Mouse (Mus musculus): ENCODE measurements around the gene 4930404N11Rik. TPM values are rescaled to one million over a fixed set of nuclear protein-coding genes. Genes with fewer than 3 reads are reported as not detected.

Gene 4930404N11Rik
- polyA plus RNA-seq, 1 experiment from 2014 or later = 0.43 TPM

DNA sequence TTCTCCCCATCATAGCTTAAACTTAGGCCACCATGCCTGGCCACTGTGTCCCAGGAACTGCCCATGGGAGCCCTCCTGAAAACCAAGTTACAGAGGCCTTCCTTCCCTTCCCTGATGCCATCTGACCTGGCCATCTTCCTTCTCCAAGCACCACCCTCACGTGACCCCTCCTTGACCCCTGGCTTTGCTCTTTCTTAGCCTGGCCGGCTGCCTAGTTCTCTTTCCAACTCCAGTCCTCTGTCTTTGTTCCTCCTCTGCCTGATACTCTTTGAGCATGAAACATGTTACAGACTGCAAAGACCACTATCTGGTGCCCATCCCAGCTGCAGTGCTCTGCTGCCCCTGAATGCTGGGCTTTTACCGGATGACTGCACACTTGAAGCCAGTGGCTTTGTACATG lies 23.8 kb upstream of the 4930404N11Rik start:
- no peak overlapping the region for H3K9ac ChIP-seq (replicated peaks; ENCODE audit: low read depth, low read length)
- H3K27me3 ChIP-seq (ENCODE audit: control insufficient read depth, insufficient read depth, low read length) = no peaks in the 10 kb centered on the region
- peaks cover 30% of the 10 kb centered on the region for H3K4me1 ChIP-seq (ENCODE audit: control insufficient read depth, insufficient read depth, low read length)
- WGBS = 53% methylated on average over 3 of the region's 3 CpGs
- no peak overlapping the region for H3K4me3 ChIP-seq (ENCODE audit: low read depth, low read length)
- no peak for ATAC-seq (ENCODE audit: insufficient number of reproducible peaks, insufficient read depth, low FRiP score, low read depth)
- H3K27ac ChIP-seq (ENCODE audit: low read length) = no peak overlapping the region
- H3K9me3 ChIP-seq (ENCODE audit: control insufficient read depth, low read depth, low read length) = no peaks in the 10 kb centered on the region
- no peak overlapping the region for H3K4me2 ChIP-seq (replicated peaks; ENCODE audit: low read depth, low read length)
- H3K36me3 ChIP-seq (ENCODE audit: control insufficient read depth, insufficient read depth, low read length) = peaks cover 25% of the 10 kb centered on the region

- no peak for ATAC-seq (ENCODE audit: insufficient number of reproducible peaks, insufficient read depth, low FRiP score, low read depth)
- Histone ChIP-seq H3K27ac (ENCODE audit: low read length) (no peak within 1 kb of the TSS), H3K9me3 (ENCODE audit: control insufficient read depth, low read depth, low read length) (no peaks in the 10 kb centered on the region), H3K4me1 (ENCODE audit: control insufficient read depth, insufficient read depth, low read length) (peaks cover 26% of the 10 kb centered on the region), H3K36me3 (ENCODE audit: control insufficient read depth, insufficient read depth, low read length) (peaks cover 25% of the 10 kb centered on the region), H3K4me2 (replicated peaks; ENCODE audit: low read depth, low read length) (no peak within 1 kb of the TSS), H3K27me3 (ENCODE audit: control insufficient read depth, insufficient read depth, low read length) (no peaks in the 10 kb centered on the region), H3K9ac (replicated peaks; ENCODE audit: low read depth, low read length) (no peak within 1 kb of the TSS), H3K4me3 (ENCODE audit: low read depth, low read length) (no peak within 1 kb of the TSS)
- WGBS = 50% methylated on average over 5 of the region's 5 CpGs
Observed at GRCm38 (mm10) chr10:81388505-81389055, 23.0 kb upstream of the 4930404N11Rik start, which contains the start of gene Gm48552. Gene Gm48552 (plus strand): TSS chr10:81389005.

DNA sequence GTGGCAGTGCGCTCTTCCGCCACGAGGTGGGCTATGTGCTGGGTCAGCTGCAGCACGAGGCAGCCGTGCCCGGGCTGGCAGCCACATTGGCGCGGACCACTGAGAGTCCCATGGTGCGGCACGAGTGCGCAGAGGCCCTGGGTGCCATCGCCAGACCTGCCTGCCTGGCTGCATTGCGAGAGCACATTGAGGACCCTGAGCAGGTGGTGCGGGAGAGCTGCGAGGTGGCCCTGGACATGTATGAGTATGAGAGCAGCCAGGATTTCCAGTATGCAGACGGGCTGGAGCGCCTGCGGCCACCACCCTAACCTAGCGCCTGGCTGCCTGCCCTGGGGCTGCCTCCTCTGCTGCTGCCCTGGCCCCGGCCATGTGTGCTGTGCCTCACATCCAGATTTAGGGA lies 22.1 kb upstream of the 4930404N11Rik start:
- WGBS = 94% methylated on average over 20 of the region's 20 CpGs
- Histone ChIP-seq H3K27ac (ENCODE audit: low read length) (no peak overlapping the region), H3K36me3 (ENCODE audit: control insufficient read depth, insufficient read depth, low read length) (peaks cover 25% of the 10 kb centered on the region), H3K4me1 (ENCODE audit: control insufficient read depth, insufficient read depth, low read length) (peaks cover 18% of the 10 kb centered on the region), H3K4me2 (replicated peaks; ENCODE audit: low read depth, low read length) (no peak overlapping the region), H3K9ac (replicated peaks; ENCODE audit: low read depth, low read length) (no peak overlapping the region), H3K4me3 (ENCODE audit: low read depth, low read length) (no peak overlapping the region), H3K27me3 (ENCODE audit: control insufficient read depth, insufficient read depth, low read length) (no peaks in the 10 kb centered on the region), H3K9me3 (ENCODE audit: control insufficient read depth, low read depth, low read length) (no peaks in the 10 kb centered on the region)
- ATAC-seq (ENCODE audit: insufficient number of reproducible peaks, insufficient read depth, low FRiP score, low read depth) = no peak

- no peaks in the 10 kb centered on the region for H3K27me3 ChIP-seq (ENCODE audit: control insufficient read depth, insufficient read depth, low read length)
- H3K27ac ChIP-seq (ENCODE audit: low read length) = no peak overlapping the region
- WGBS = 73% methylated on average over 22 of the region's 22 CpGs
- peak overlapping the region; percentile 96; the same call in 1 of the 2 replicates for H3K4me3 ChIP-seq (ENCODE audit: low read depth, low read length)
- peaks cover 25% of the 10 kb centered on the region for H3K36me3 ChIP-seq (ENCODE audit: control insufficient read depth, insufficient read depth, low read length)
- H3K4me2 ChIP-seq (replicated peaks; ENCODE audit: low read depth, low read length) = 0 out of 2 replicates have a peak overlapping the region, but pooled peaks have one; percentile 80
- H3K9me3 ChIP-seq (ENCODE audit: control insufficient read depth, low read depth, low read length) = no peaks in the 10 kb centered on the region
- no peak overlapping the region for H3K9ac ChIP-seq (replicated peaks; ENCODE audit: low read depth, low read length)
- peaks cover 17% of the 10 kb centered on the region for H3K4me1 ChIP-seq (ENCODE audit: control insufficient read depth, insufficient read depth, low read length)
- no peak for ATAC-seq (ENCODE audit: insufficient number of reproducible peaks, insufficient read depth, low FRiP score, low read depth)
Observed at GRCm38 (mm10) chr10:81385603-81386306, 20.1 kb upstream of the 4930404N11Rik start.

DNA sequence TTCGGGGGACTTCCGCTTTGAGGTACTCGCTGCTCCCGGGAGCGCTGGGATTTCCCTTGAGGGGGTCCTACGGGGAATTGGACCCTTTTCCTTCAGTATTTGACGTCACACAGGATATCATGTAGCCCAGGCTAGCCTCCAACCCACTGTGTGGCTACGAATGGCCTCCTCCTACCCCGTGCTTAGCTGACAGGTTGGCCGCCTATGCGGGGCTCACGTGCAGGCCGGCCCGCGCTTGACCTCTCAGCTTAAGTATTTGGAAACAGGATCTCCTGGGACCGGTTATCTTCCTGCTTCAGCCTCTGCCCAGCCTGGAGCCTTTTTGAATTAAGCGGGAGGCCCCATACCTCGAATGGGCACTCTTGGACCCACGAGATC lies 19.0 kb upstream of the 4930404N11Rik start:
- ATAC-seq (ENCODE audit: insufficient number of reproducible peaks, insufficient read depth, low FRiP score, low read depth) = no peak
- H3K9ac ChIP-seq (replicated peaks; ENCODE audit: low read depth, low read length) = peak overlapping the region; percentile 80
- H3K27ac ChIP-seq (ENCODE audit: low read length) = peak overlapping the region; percentile 79; the same call in 1 of the 2 replicates
- H3K36me3 ChIP-seq (ENCODE audit: control insufficient read depth, insufficient read depth, low read length) = peaks cover 25% of the 10 kb centered on the region
- H3K27me3 ChIP-seq (ENCODE audit: control insufficient read depth, insufficient read depth, low read length) = no peaks in the 10 kb centered on the region
- H3K4me2 ChIP-seq (replicated peaks; ENCODE audit: low read depth, low read length) = peak overlapping the region; percentile 80
- H3K9me3 ChIP-seq (ENCODE audit: control insufficient read depth, low read depth, low read length) = no peaks in the 10 kb centered on the region
- H3K4me1 ChIP-seq (ENCODE audit: control insufficient read depth, insufficient read depth, low read length) = peaks cover 13% of the 10 kb centered on the region
- peak overlapping the region; percentile 96 for H3K4me3 ChIP-seq (ENCODE audit: low read depth, low read length)
- 0% methylated on average over 19 of the region's 19 CpGs for WGBS

- Histone ChIP-seq H3K9me3 (ENCODE audit: control insufficient read depth, low read depth, low read length) (no peaks in the 10 kb centered on the region), H3K27me3 (ENCODE audit: control insufficient read depth, insufficient read depth, low read length) (no peaks in the 10 kb centered on the region), H3K9ac (replicated peaks; ENCODE audit: low read depth, low read length) (peak within 1 kb of the TSS; percentile 80), H3K4me3 (ENCODE audit: low read depth, low read length) (peak within 1 kb of the TSS; percentile 96), H3K27ac (ENCODE audit: low read length) (peak within 1 kb of the TSS; percentile 79; the same call in 1 of the 2 replicates), H3K36me3 (ENCODE audit: control insufficient read depth, insufficient read depth, low read length) (peaks cover 25% of the 10 kb centered on the region), H3K4me2 (replicated peaks; ENCODE audit: low read depth, low read length) (peak within 1 kb of the TSS; percentile 80), H3K4me1 (ENCODE audit: control insufficient read depth, insufficient read depth, low read length) (peaks cover 12% of the 10 kb centered on the region)
- 4% methylated on average over 52 of the region's 54 CpGs for WGBS
- ATAC-seq (ENCODE audit: insufficient number of reproducible peaks, insufficient read depth, low FRiP score, low read depth) = peak; percentile 92
Observed at GRCm38 (mm10) chr10:81383802-81384604, 18.4 kb upstream of the 4930404N11Rik start, which contains the start of the genes Dohh and Gm48551. Gene Dohh (plus strand): TSS chr10:81384428. Gene Gm48551 (plus strand): TSS chr10:81384466.

- Histone ChIP-seq H3K27me3 (ENCODE audit: control insufficient read depth, insufficient read depth, low read length) (no peaks in the 10 kb centered on the region), H3K9ac (replicated peaks; ENCODE audit: low read depth, low read length) (no peak overlapping the region), H3K4me3 (ENCODE audit: low read depth, low read length) (no peak overlapping the region), H3K36me3 (ENCODE audit: control insufficient read depth, insufficient read depth, low read length) (peaks cover 12% of the 10 kb centered on the region), H3K4me2 (replicated peaks; ENCODE audit: low read depth, low read length) (no peak overlapping the region), H3K9me3 (ENCODE audit: control insufficient read depth, low read depth, low read length) (no peaks in the 10 kb centered on the region), H3K27ac (ENCODE audit: low read length) (no peak overlapping the region), H3K4me1 (ENCODE audit: control insufficient read depth, insufficient read depth, low read length) (peaks cover 17% of the 10 kb centered on the region)
- no peak for ATAC-seq (ENCODE audit: insufficient number of reproducible peaks, insufficient read depth, low FRiP score, low read depth)
- 69% methylated on average over 5 of the region's 5 CpGs for WGBS
Observed at GRCm38 (mm10) chr10:81382039-81382438, 16.4 kb upstream of the 4930404N11Rik start.

DNA sequence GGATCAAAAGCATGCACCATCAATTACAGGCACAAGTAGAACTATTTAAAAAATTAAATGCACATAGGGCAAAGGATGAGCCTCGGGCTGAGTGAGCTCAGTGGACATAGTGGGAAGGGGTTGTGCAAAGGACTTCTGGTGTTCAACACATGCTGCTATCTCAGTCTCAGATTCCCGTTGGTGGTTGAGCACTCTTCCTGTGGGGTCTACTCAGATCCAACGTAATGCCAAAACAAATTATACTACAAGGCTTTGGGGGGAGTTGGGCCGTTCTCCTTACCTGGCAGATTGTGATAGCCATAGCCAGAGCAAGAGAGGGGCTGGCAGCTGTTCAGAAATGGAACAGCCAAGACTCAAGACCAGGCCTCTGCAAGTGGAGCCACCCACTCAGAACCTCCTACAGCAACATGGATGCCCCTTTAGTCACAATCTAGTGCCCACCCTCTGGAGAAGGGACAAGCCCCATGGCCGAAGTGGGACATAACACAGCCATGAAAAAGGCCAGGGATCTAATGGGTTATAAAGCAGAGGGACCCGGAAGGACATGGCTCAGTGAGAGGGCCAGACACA lies 14.3 kb upstream of the 4930404N11Rik start:
- H3K4me2 ChIP-seq (replicated peaks; ENCODE audit: low read depth, low read length) = no peak overlapping the region
- peaks cover 17% of the 10 kb centered on the region for H3K4me1 ChIP-seq (ENCODE audit: control insufficient read depth, insufficient read depth, low read length)
- peaks cover 8% of the 10 kb centered on the region; the same call in 1 of the 2 replicates for H3K36me3 ChIP-seq (ENCODE audit: control insufficient read depth, insufficient read depth, low read length)
- no peak overlapping the region for H3K4me3 ChIP-seq (ENCODE audit: low read depth, low read length)
- 91% methylated on average over 6 of the region's 6 CpGs for whole genome bisulfite sequencing
- H3K27ac ChIP-seq (ENCODE audit: low read length) = no peak overlapping the region
- no peaks in the 10 kb centered on the region for H3K9me3 ChIP-seq (ENCODE audit: control insufficient read depth, low read depth, low read length)
- H3K27me3 ChIP-seq (ENCODE audit: control insufficient read depth, insufficient read depth, low read length) = no peaks in the 10 kb centered on the region
- no peak for ATAC-seq (ENCODE audit: insufficient number of reproducible peaks, insufficient read depth, low FRiP score, low read depth)
- no peak overlapping the region for H3K9ac ChIP-seq (replicated peaks; ENCODE audit: low read depth, low read length)
